Mouse (Mus musculus): ENCODE data around the gene Kremen1. TPM values are rescaled to one million over a fixed set of nuclear protein-coding genes. Genes with fewer than 3 reads are reported as not detected.

The Kremen1 gene
- polyA plus RNA-seq, 1 experiment from 2014 or later, result 20.9 TPM

- H3K4me3 ChIP-seq (ENCODE audit: control insufficient read depth in 1 of 2, insufficient read depth in 1 of 2, low read depth in 1 of 2, low read length in 2 of 2), result no peak overlapping the region
- no peak overlapping the region for H3K4me2 ChIP-seq (ENCODE audit: low read length)
- ATAC-seq (ENCODE audit: insufficient number of reproducible peaks, insufficient read depth, low FRiP score, low read depth), result no peak
- H3K9me3 ChIP-seq (ENCODE audit: control insufficient read depth, low read length), result no peaks in the 10 kb centered on the region
- H3K9ac ChIP-seq (ENCODE audit: low read length), result no peak overlapping the region
- no peaks in the 10 kb centered on the region for H3K27me3 ChIP-seq (ENCODE audit: control insufficient read depth, insufficient read depth, low read length)
- H3K4me1 ChIP-seq (ENCODE audit: control insufficient read depth in 2 of 2, insufficient read depth in 2 of 2, low read length in 2 of 2), result peaks cover 25 to 56% of the 10 kb centered on the region in 2 experiments
- H3K36me3 ChIP-seq (ENCODE audit: control insufficient read depth, insufficient read depth, low read length), result no peaks in the 10 kb centered on the region
- WGBS, result 57% methylated on average over 3 of the region's 3 CpGs
- H3K27ac ChIP-seq (replicated peaks in 1 of 2; ENCODE audit: control insufficient read depth in 1 of 2, insufficient read depth in 1 of 2, low read depth in 2 of 2, low read length in 2 of 2), result no peak overlapping the region
Measured at GRCm38 (mm10) chr11:5253528-5253927, 7.8 kb downstream of the Kremen1 start.

GRCm38 (mm10) chr11:5252727-5253126, 8.6 kb downstream of the Kremen1 start:
- Histone ChIP-seq H3K4me3 (ENCODE audit: control insufficient read depth in 1 of 2, insufficient read depth in 1 of 2, low read depth in 1 of 2, low read length in 2 of 2) (no peak overlapping the region), H3K36me3 (ENCODE audit: control insufficient read depth, insufficient read depth, low read length) (no peaks in the 10 kb centered on the region), H3K9me3 (ENCODE audit: control insufficient read depth, low read length) (no peaks in the 10 kb centered on the region), H3K4me2 (ENCODE audit: low read length) (no peak overlapping the region), H3K27ac (replicated peaks in 1 of 2; ENCODE audit: control insufficient read depth in 1 of 2, insufficient read depth in 1 of 2, low read depth in 2 of 2, low read length in 2 of 2) (no peak overlapping the region), H3K9ac (ENCODE audit: low read length) (no peak overlapping the region), H3K27me3 (ENCODE audit: control insufficient read depth, insufficient read depth, low read length) (no peaks in the 10 kb centered on the region), H3K4me1 (ENCODE audit: control insufficient read depth in 2 of 2, insufficient read depth in 2 of 2, low read length in 2 of 2) (peaks cover 27 to 58% of the 10 kb centered on the region in 2 experiments)
- 75% methylated on average over 8 of the region's 8 CpGs for WGBS
- no peak for ATAC-seq (ENCODE audit: insufficient number of reproducible peaks, insufficient read depth, low FRiP score, low read depth)

- Histone ChIP-seq H3K9me3 (ENCODE audit: control insufficient read depth, low read length) (no peaks in the 10 kb centered on the region), H3K27me3 (ENCODE audit: control insufficient read depth, insufficient read depth, low read length) (no peaks in the 10 kb centered on the region), H3K4me3 (ENCODE audit: control insufficient read depth in 1 of 2, insufficient read depth in 1 of 2, low read depth in 1 of 2, low read length in 2 of 2) (no peak overlapping the region), H3K4me1 (ENCODE audit: control insufficient read depth in 2 of 2, insufficient read depth in 2 of 2, low read length in 2 of 2) (peaks cover 19 to 46% of the 10 kb centered on the region in 2 experiments), H3K27ac (replicated peaks in 1 of 2; ENCODE audit: control insufficient read depth in 1 of 2, insufficient read depth in 1 of 2, low read depth in 2 of 2, low read length in 2 of 2) (no peak overlapping the region), H3K9ac (ENCODE audit: low read length) (no peak overlapping the region), H3K36me3 (ENCODE audit: control insufficient read depth, insufficient read depth, low read length) (no peaks in the 10 kb centered on the region), H3K4me2 (ENCODE audit: low read length) (no peak overlapping the region)
- no peak for ATAC-seq (ENCODE audit: insufficient number of reproducible peaks, insufficient read depth, low FRiP score, low read depth)
- WGBS, result 81% methylated on average over 6 of the region's 6 CpGs
Measured at GRCm38 (mm10) chr11:5251112-5251511, 10.2 kb downstream of the Kremen1 start.

DNA sequence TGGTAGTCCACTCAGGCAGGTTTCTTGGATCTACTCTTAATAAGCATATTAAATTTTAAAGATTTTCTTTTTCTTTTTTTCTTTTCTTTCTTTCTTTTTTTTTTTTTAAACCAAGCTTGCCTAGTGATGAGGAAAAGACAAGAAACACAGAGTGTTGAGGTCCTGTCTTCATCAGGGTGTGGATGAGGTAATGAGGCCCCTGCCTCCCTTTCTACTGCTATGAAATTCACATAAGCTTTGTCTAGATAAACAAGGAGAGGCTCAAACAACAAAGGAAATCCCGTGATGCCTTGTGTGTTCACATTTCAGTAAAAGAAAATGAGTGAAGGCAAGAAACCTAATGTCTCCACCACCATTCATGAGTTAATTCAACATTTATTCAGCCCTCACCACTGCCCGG, 13.2 kb downstream of the Kremen1 start:
- no peak overlapping the region for H3K9ac ChIP-seq (ENCODE audit: low read length)
- H3K4me3 ChIP-seq (ENCODE audit: control insufficient read depth in 1 of 2, insufficient read depth in 1 of 2, low read depth in 1 of 2, low read length in 2 of 2), result no peak overlapping the region
- H3K4me2 ChIP-seq (ENCODE audit: low read length), result no peak overlapping the region
- H3K27me3 ChIP-seq (ENCODE audit: control insufficient read depth, insufficient read depth, low read length), result no peaks in the 10 kb centered on the region
- no peaks in the 10 kb centered on the region for H3K9me3 ChIP-seq (ENCODE audit: control insufficient read depth, low read length)
- peaks cover under 1% of the 10 kb centered on the region for H3K36me3 ChIP-seq (ENCODE audit: control insufficient read depth, insufficient read depth, low read length)
- 66% methylated on average over 2 of the region's 2 CpGs for WGBS
- ATAC-seq (ENCODE audit: insufficient number of reproducible peaks, insufficient read depth, low FRiP score, low read depth), result no peak
- H3K27ac ChIP-seq (replicated peaks in 1 of 2; ENCODE audit: control insufficient read depth in 1 of 2, insufficient read depth in 1 of 2, low read depth in 2 of 2, low read length in 2 of 2), result no peak overlapping the region
- H3K4me1 ChIP-seq (ENCODE audit: control insufficient read depth in 2 of 2, insufficient read depth in 2 of 2, low read length in 2 of 2), result peaks cover 26 to 44% of the 10 kb centered on the region in 2 experiments

DNA sequence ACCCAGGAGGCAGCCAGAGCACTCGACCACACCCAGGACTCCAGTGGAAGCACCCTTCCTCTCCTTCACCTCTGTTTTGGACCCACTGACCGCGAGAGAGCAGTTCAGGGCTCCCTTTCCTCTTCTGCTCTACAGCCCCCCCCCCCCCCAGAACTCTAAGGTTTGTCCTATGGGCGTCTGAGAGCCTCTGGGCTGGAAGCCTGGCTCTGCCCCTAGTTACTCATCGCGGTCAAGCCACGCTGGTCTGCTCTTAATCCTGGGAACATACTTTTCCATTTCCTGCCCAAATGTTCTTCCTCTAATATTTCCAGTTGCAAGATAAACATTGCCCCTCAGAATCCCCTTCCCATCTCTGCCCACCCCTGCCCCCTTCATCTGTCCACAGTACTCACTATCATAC, 15.9 kb downstream of the Kremen1 start:
- no peak overlapping the region for H3K9ac ChIP-seq (ENCODE audit: low read length)
- peaks cover 25% of the 10 kb centered on the region for H3K36me3 ChIP-seq (ENCODE audit: control insufficient read depth, insufficient read depth, low read length)
- H3K27ac ChIP-seq (replicated peaks in 1 of 2; ENCODE audit: control insufficient read depth in 1 of 2, insufficient read depth in 1 of 2, low read depth in 2 of 2, low read length in 2 of 2), result peak overlapping the region in 1 of 2 experiments; percentile 41; a peak in 1 of 4 replicates
- H3K4me1 ChIP-seq (ENCODE audit: control insufficient read depth in 2 of 2, insufficient read depth in 2 of 2, low read length in 2 of 2), result peaks cover 23 to 35% of the 10 kb centered on the region in 2 experiments
- no peaks in the 10 kb centered on the region for H3K27me3 ChIP-seq (ENCODE audit: control insufficient read depth, insufficient read depth, low read length)
- 68% methylated on average over 7 of the region's 7 CpGs for WGBS
- H3K4me3 ChIP-seq (ENCODE audit: control insufficient read depth in 1 of 2, insufficient read depth in 1 of 2, low read depth in 1 of 2, low read length in 2 of 2), result no peak overlapping the region
- ATAC-seq (ENCODE audit: insufficient number of reproducible peaks, insufficient read depth, low FRiP score, low read depth), result no peak
- no peak overlapping the region for H3K4me2 ChIP-seq (ENCODE audit: low read length)
- no peaks in the 10 kb centered on the region for H3K9me3 ChIP-seq (ENCODE audit: control insufficient read depth, low read length)

DNA sequence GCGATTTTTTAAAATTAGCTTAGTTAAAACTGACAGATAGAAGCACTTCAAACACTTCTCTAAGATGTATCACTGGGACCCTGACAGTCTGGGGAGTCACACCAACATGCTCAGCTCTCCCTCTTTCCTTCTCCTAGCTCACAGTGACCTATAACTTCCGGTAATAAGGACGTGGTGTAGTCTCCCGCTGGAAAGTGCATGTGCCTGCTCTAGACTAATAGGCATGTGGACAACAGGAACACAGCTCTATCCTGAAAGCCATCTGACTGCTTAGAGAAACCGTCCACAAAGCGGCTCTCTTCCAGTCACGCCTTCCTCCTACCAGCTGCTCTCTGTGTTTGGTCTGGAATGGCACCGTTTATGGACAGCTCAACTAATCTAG, 16.6 kb downstream of the Kremen1 start:
- peak overlapping the region; percentile 6; the same call in 1 of the 2 replicates for H3K9ac ChIP-seq (ENCODE audit: low read length)
- H3K9me3 ChIP-seq (ENCODE audit: control insufficient read depth, low read length), result no peaks in the 10 kb centered on the region
- peak overlapping the region; percentile 37 to 68 for H3K27ac ChIP-seq (replicated peaks in 1 of 2; ENCODE audit: control insufficient read depth in 1 of 2, insufficient read depth in 1 of 2, low read depth in 2 of 2, low read length in 2 of 2)
- H3K4me1 ChIP-seq (ENCODE audit: control insufficient read depth in 2 of 2, insufficient read depth in 2 of 2, low read length in 2 of 2), result peaks cover 27 to 41% of the 10 kb centered on the region in 2 experiments
- peaks cover 25% of the 10 kb centered on the region for H3K36me3 ChIP-seq (ENCODE audit: control insufficient read depth, insufficient read depth, low read length)
- 0 out of 4 replicates have a peak overlapping the region, but pooled peaks of 1 of the 2 experiments have one; percentile 1 for H3K4me3 ChIP-seq (ENCODE audit: control insufficient read depth in 1 of 2, insufficient read depth in 1 of 2, low read depth in 1 of 2, low read length in 2 of 2)
- peak overlapping the region; percentile 56 for H3K4me2 ChIP-seq (ENCODE audit: low read length)
- ATAC-seq (ENCODE audit: insufficient number of reproducible peaks, insufficient read depth, low FRiP score, low read depth), result no peak
- 26% methylated on average over 8 of the region's 8 CpGs for WGBS
- H3K27me3 ChIP-seq (ENCODE audit: control insufficient read depth, insufficient read depth, low read length), result no peaks in the 10 kb centered on the region

GRCm38 (mm10) chr11:5243812-5244748, 17.3 kb downstream of the Kremen1 start:
- Histone ChIP-seq H3K36me3 (ENCODE audit: control insufficient read depth, insufficient read depth, low read length) (peaks cover 25% of the 10 kb centered on the region), H3K4me3 (ENCODE audit: control insufficient read depth in 1 of 2, insufficient read depth in 1 of 2, low read depth in 1 of 2, low read length in 2 of 2) (peak overlapping the region; percentile 0 to 1; a peak in 1 of 4 replicates), H3K9ac (ENCODE audit: low read length) (peak overlapping the region; percentile 6; the same call in 1 of the 2 replicates), H3K4me1 (ENCODE audit: control insufficient read depth in 2 of 2, insufficient read depth in 2 of 2, low read length in 2 of 2) (peaks cover 30 to 48% of the 10 kb centered on the region in 2 experiments), H3K9me3 (ENCODE audit: control insufficient read depth, low read length) (no peaks in the 10 kb centered on the region), H3K27me3 (ENCODE audit: control insufficient read depth, insufficient read depth, low read length) (no peaks in the 10 kb centered on the region), H3K27ac (replicated peaks in 1 of 2; ENCODE audit: control insufficient read depth in 1 of 2, insufficient read depth in 1 of 2, low read depth in 2 of 2, low read length in 2 of 2) (peak overlapping the region; percentile 37 to 68), H3K4me2 (ENCODE audit: low read length) (peak overlapping the region; percentile 56)
- ATAC-seq (ENCODE audit: insufficient number of reproducible peaks, insufficient read depth, low FRiP score, low read depth), result peak; percentile 57
- 21% methylated on average over 24 of the region's 24 CpGs for WGBS

All from heart, embryonic 14.5 days (tissue).